Mouse (Mus musculus) right cerebral cortex, postnatal 10 days (tissue): ENCODE results near the gene Tle6.

Experiments
- DNase-seq, 2 experiments: peaks; one replicate each; pipeline ENCODE4 v3.0.0; 2021; ENCODE audit warnings: low spot score in 2 of 2

Gene Tle6

GRCm38 (mm10) chr10:81541803-81542202 is 59.1 kb downstream of the Tle6 start:
- no peak for DNase-seq

GRCm38 (mm10) chr10:81541363-81541762 is 59.5 kb downstream of the Tle6 start:
- no peak for DNase-seq
